Mouse (Mus musculus) cerebellum, postnatal 25 days (tissue): ENCODE results near the gene Zfp748.
A peak's percentile ranks its signal among the peaks of the same experiment; 100 is the strongest.

Source experiments
- DNase-seq, 2 experiments: peaks; one replicate each; pipeline ENCODE4 v3.0.0; 2021; ENCODE audit warnings: mixed read lengths in 2 of 2

Gene Zfp748

DNA sequence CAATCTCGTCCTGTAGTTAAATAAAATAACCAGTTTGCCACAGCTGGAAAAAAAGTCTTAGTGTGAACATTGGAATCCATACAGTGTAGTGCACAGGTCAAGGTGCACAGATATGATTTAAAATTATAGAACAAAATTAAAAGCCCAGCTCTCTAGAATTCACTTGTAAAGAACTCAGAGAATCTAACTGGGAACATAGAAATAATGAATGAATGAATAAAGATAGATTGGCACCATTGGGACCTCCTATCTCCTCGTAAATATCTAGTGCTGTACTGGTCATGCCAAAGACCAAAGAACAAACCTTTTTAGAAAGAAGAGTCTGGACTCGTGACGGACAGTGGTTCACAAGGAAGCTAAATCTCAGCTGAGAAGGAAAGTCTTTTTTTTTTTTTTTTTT, at the start of gene Zfp748:
TSS of gene Zfp748 (minus strand) at position 101 of the 400 bp plus-strand sequence.
- no peak for DNase-seq

DNA sequence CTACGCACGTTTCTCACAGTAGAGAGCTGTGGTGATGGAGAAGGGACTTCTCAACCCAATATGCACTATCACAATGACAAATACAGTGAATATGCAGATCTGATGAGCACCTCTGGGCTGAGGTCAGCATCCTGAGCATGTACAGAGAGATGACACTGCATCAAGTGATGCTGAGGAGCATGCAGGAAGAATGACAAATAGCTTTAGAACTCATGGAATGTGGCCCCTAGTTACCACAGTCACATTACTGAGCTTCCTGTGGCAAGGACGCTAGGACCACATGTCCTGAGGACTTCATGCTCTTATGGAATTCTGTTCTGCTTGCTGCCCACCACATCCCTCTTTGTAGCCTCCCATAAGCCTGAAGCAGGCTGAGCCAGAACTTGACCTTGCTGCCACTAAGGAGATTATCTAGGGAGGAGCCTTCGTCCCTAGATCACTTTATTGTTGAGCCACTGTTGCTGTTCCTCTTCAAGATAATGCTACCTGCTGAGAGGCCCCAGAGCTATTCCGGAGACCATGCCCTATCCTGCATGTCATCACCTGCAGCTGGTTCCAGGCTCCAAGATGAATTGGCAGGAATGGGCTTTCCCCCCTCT, 19.1 kb upstream of the Zfp748 start:
- no peak for DNase-seq

DNA sequence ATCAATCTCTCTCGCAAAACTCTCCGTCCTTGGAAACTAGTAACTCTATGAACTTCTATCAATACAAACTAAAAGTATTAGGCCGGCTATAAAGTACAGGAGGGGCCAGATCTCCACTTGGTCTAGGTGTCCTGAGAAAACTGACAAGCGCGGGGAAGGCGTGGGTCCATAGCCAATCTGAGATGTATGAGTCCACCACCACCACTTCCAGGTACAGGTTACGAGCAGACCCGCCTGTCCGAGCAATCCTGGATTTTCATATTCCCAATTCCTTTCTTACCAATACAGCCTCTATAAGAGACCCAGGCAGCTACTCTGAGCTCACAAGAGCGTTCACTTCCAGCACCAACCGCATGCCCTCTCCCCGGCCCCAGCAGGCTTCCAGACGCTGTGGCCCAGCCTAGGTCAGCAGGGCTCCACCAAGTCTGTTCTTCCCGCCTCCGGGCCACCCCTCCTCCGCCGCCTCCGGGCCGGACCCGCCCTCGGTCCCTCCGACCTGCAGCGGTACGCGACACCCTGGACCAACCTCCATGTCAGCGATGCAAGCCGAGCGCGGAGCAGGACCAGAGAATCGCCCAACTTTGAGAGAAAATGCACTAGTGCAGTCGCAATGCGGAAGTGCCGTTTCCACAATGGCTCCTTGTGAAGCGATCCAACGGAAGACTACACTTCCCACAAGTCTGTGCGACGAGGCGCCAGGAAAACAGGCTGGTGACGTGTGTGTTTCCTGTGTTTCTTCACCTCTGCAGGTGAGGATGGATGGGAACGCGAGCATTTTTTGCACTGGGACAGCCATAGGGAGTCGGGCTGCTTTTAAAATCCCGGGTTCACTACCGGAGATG, 904 bp downstream of the Zfp748 start:
- DNase-seq: peak; percentile 89 to 91

DNA sequence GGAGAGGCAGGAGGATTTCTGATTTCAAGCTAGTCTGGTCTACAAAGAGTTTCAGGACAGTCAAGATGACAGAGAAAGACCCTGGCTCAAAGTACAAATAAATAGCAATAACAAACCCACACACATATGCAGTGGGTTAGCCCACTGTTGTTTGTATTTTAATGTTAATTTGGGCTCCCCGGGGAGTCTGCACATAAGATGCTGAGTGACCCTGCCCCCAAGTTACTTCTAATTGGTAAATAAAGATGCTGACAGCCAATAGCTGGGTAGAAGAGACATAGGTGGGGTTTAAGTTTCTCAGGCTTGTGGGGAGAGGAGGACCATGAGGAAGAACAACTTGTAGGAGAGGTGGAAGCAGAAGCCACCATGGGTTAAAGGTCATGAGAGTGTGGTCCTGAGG, 7.7 kb downstream of the Zfp748 start:
- DNase-seq: no peak

DNA sequence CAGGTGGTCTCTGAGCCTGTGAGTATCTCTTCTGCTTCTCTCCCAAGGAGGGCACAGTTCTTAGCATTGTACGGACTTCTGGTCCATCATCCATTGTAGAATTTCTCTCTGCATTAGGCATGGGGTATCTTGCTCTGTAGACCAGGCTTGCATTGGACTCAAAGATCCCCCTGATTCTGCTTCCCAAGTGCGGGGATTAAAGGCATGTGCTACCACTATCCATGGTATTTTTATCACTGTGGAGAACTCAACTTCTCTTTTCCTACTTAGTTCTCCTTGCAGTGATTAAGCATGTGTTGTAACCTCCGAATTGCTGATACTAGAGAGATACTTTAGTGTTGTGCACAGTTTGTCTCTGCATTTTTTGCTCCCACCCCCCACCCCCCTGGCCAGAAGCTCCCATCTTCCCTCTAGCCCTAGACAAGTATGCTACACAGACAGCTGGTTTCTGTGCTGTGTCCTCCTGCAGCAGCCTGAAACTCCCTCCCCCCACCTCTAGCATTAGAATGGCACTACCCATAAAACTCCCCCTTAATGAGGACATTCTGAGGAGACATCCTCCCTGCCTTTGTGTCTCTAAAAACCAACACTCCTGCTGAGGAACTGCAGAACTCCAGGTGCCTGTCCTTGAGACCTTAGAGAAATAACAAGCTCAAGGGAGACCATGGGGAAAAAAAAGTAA, 26.4 kb downstream of the Zfp748 start:
- no peak for DNase-seq

DNA sequence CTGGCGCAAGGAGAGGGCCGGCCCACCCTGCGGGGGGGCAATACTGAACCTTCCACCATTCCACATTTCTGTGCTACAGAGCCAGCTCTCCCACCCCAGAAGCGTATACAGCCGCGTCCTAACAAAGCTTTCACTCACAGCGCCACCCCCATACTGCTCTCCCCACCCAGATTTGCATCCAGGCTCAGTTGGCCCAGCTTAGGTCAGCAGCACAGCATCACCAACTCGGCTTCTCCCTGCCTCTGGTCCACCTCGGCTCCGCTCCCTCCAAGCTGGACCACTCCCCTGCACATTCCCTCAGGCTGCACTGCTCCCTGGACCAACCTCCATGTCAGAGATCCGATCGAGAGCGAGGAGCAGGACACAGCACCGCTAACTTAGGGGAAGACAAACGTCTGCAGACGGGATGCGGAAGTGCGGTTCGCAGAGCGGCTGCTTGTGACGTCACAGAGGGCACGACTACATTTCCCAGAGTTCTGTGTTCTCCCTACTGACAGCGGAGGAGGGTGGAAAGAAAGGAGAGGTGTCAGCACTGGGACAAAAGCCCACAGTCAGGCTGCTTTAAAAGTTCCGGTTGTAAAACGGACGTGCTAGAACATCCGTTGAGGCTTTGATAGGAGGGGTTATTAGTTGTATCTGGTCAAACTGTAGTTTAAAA, 27.7 kb downstream of the Zfp748 start, which contains the start of the genes Gm26965 and Zfp87:
TSS of gene Gm26965 (minus strand) at position 399 of the 658 bp plus-strand sequence.
TSS of gene Zfp87 (minus strand) at position 425 of the 658 bp plus-strand sequence.
- DNase-seq: peak; percentile 92 to 94

DNA sequence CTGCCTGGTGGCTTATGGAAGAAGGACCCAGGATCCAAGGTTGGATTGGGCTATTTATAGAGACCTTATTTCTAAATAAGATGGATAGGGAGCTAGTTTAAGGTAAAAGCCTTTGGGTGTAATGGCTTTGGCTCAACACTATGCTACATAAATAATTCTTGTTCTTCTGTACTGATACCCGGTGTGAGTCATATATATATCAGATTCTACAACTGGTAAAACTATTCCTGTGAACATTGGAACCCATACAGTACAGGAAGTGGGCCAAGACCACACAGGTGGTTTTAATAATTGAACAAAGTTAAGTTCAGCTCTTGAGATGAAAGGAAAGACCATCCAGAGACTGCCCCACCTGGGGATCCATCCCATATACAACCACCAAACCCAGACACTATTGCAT, 52.7 kb downstream of the Zfp748 start:
- no peak for DNase-seq

DNA sequence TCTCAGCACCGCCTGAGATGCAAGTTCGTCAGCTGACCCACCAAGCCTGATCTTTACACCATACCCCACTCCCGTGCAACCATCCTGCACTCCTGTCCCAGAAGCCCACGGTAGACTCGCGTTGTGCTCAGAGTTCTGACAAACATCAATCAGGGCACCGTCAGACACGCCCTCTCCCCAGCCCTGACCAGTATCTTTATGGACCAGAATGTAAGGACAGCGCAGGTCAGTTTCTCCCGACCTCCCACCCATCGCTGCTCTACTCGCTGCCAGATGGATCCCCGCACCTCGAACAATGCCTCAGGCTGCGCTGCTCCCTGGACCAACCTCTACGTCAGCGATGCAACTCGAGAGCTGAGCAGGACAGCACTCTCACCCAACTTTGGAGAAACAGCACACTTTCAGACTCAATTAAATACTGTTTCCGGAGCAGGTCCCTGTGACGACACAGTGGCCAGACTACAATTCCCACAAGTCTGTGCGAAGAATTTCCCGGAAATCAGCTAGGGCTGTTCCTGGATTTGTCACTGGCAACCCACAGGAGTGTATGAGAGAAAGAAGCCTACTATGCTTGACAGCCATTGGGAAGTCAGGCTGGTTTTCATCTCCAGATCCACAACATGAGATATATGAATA, 53.4 kb downstream of the Zfp748 start, which contains the start of gene Zfp58:
TSS of gene Zfp58 (minus strand) at position 472 of the 636 bp plus-strand sequence.
- DNase-seq: peak; percentile 80 to 86

DNA sequence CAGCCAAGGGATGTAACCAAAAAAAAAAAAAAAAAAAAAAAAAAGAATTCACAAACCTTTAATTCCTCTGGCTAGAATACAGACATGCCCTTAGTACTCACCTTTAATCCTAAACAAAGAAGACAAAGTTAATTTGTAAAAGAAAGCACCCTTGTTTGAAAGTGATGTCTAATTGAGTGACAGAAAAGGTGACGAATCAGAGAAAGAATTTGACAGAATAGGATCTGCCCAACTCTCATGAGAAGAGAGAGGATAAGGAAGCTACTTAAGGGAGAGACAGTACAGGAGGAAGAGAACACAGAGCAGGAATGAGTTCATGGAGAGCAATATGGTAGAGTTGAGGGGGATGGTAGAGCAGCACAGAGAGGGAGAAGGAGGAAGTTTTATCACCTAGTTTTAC, 58.0 kb downstream of the Zfp748 start:
- no peak for DNase-seq
